Mouse (Mus musculus) layer of hippocampus, postnatal 25 days (tissue): ENCODE measurements around the gene Agxt. TPM values are rescaled to one million over a fixed set of nuclear protein-coding genes. Genes with fewer than 3 reads are reported as not detected.

Experiments
- DNase-seq, 2 experiments: peaks; one replicate each; pipeline ENCODE4 v3.0.0; 2022; ENCODE audit warnings: mixed read lengths in 2 of 2, low spot score in 1 of 2; ENCODE audit errors: extremely low spot score in 1 of 2
- total RNA-seq, 2 experiments: library from RNA; stranded (reverse); gene quantifications; 2 replicates each; pipeline ENCODE4 v1.2.3; 2021

The Agxt gene
- total RNA-seq, 2 experiments from 2014 or later = not detected

DNA sequence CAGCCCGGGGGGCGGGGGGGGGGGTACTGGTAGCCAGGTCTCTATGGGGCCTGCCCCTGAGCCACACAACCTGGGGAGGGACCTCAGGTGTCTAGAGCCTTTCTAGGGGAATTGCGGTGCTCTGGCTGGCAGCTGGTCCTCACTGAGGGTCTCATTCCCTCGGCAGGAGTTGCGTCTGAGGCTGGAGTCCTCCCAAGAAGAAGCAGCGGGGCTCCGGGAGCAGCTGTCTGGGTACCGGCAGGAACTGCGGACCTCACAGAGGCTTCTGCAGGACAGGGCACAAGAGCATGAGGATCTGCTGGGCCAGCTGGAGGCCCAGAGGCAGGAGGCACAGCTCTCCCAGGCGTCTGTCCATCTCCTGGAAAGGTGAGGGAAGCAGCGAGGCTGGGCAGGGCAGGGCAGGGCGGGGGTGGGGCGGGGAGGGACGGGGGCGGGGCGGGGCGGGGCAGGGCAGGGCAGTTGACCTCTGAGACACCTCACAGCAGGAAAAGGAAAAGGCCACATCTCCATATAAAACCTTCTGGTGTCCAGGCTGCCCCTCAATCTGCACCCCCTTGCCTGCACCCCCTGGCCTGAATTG, 55.8 kb downstream of the Agxt start:
- DNase-seq = no peak

DNA sequence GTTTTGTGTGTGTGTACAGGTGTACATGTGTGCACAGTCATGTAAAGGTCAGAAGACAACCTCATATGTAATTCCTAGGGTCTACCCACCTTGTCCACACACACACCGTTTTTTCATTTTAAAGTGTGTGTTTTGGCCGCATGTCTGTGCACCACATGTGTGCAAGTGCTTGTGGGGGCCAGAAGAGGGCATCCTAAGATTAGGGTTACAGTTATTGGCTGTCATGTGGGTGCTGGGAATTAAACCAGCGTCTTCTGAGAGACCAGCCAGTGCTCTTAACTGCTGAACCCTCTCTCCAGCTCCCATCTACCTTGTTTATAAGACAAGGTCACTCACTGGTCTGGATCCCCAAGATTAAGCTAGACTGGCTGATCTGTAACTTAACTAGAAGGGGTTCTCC, 59.9 kb downstream of the Agxt start:
- no peak for DNase-seq

Other genes with a start within 250 kb of the Agxt start
- under 1 TPM in 1 of 2 experiments, not detected in 1; 0.16 TPM for gene Ankmy1, start 232.3 kb upstream of the Agxt start, total RNA-seq
- gene Dusp28, start 228.3 kb upstream of the Agxt start, total RNA-seq = 10 to 100 TPM; 12.8 to 13.0 TPM
- gene Rnpepl1, start 224.5 kb upstream of the Agxt start, total RNA-seq = 10 to 100 TPM; 33.9 to 47.9 TPM
- 10 to 100 TPM; 40.8 to 49.5 TPM for gene Capn10, start 200.9 kb upstream of the Agxt start, total RNA-seq
- under 1 TPM; 0.37 to 0.87 TPM for gene Gpr35, start 184.4 kb upstream of the Agxt start, total RNA-seq
- not detected for gene Aqp12, start 128.9 kb upstream of the Agxt start, total RNA-seq
- gene Kif1a, start 33.3 kb upstream of the Agxt start, total RNA-seq = 100 to 1,000 TPM; 592 to 639 TPM
- gene 2310007B03Rik, start 25.7 kb downstream of the Agxt start, total RNA-seq = not detected
- under 1 TPM; 0.17 to 0.35 TPM for gene Crocc2, start 33.5 kb downstream of the Agxt start, total RNA-seq
- gene Sned1, start 100.6 kb downstream of the Agxt start, total RNA-seq = 1 to 10 TPM; 3.8 to 8.1 TPM
- gene Mterf4, start 170.7 kb downstream of the Agxt start, total RNA-seq = 10 to 100 TPM; 22.6 to 23.1 TPM
- gene Ppp1r7, start 207.6 kb downstream of the Agxt start, total RNA-seq = 10 to 100 TPM; 68.2 to 75.4 TPM
- 1 to 10 TPM; 2.8 to 3.0 TPM for gene Pask, start 208.2 kb downstream of the Agxt start, total RNA-seq
- gene Ano7, start 238.7 kb downstream of the Agxt start, total RNA-seq = under 1 TPM in 1 of 2 experiments, not detected in 1; 0.09 TPM